Mouse (Mus musculus): ENCODE measurements around the gene Olfr630.
"Not testable (repeated sequence)": the region's sequence is repeated elsewhere in the genome, so short reads cannot be mapped to it uniquely, and the experiment has no call there.

Olfr630 gene

GRCm38 (mm10) chr7:103757233-103757632 lies at the start of gene Olfr630:
Olfr630 (minus strand) TSS chr7:103757333.
- DNase-seq (ENCODE audit: extremely low spot score), result no peak

GRCm38 (mm10) chr7:103806856-103807255 lies 49.7 kb upstream of the Olfr630 start:
- DNase-seq (ENCODE audit: extremely low spot score), result peak; percentile 26

- DNase-seq (ENCODE audit: extremely low spot score), result peak; percentile 9
These were observed 35.7 kb upstream of the Olfr630 start for GRCm38 (mm10) chr7:103792669-103793388.

GRCm38 (mm10) chr7:103791721-103792120 lies 34.6 kb upstream of the Olfr630 start, which contains the start of gene Olfr67:
Olfr67 (minus strand) TSS chr7:103791821.
- no peak for DNase-seq (ENCODE audit: extremely low spot score)

GRCm38 (mm10) chr7:103779598-103779997 lies 22.5 kb upstream of the Olfr630 start, which contains the start of gene Olfr68:
Olfr68 (minus strand) TSS chr7:103779698.
- no peak for DNase-seq (ENCODE audit: extremely low spot score)

- not testable (repeated sequence) for DNase-seq (ENCODE audit: extremely low spot score)
These were observed 20.5 kb upstream of the Olfr630 start for GRCm38 (mm10) chr7:103777652-103778051.

GRCm38 (mm10) chr7:103771494-103771893 lies 14.4 kb upstream of the Olfr630 start, which contains the start of gene Olfr69:
Olfr69 (minus strand) TSS chr7:103771594.
- no peak for DNase-seq (ENCODE audit: extremely low spot score)

- not testable (repeated sequence) for DNase-seq (ENCODE audit: extremely low spot score)
These were observed 10.6 kb upstream of the Olfr630 start for GRCm38 (mm10) chr7:103767687-103768086.

GRCm38 (mm10) chr7:103762212-103762611 lies 5.1 kb upstream of the Olfr630 start:
- not testable (repeated sequence) for DNase-seq (ENCODE audit: extremely low spot score)

- no peak for DNase-seq (ENCODE audit: extremely low spot score)
These were observed 12.3 kb downstream of the Olfr630 start, which contains the start of gene Olfr629 for GRCm38 (mm10) chr7:103744843-103745242. Olfr629 (minus strand) TSS chr7:103744943.

- no peak for DNase-seq (ENCODE audit: extremely low spot score)
These were observed 27.1 kb downstream of the Olfr630 start, which contains the start of gene Olfr628 for GRCm38 (mm10) chr7:103730074-103730473. Olfr628 (plus strand) TSS chr7:103730374.

GRCm38 (mm10) chr7:103716398-103716797 lies 40.7 kb downstream of the Olfr630 start:
- not testable (repeated sequence) for DNase-seq (ENCODE audit: extremely low spot score)

- DNase-seq (ENCODE audit: extremely low spot score), result no peak
These were observed 42.8 kb downstream of the Olfr630 start, which contains the start of gene Olfr243 for GRCm38 (mm10) chr7:103714371-103714770. Olfr243 (plus strand) TSS chr7:103714671.

- DNase-seq (ENCODE audit: extremely low spot score), result peak; percentile 1
These were observed 45.1 kb downstream of the Olfr630 start for GRCm38 (mm10) chr7:103712024-103712423.
